ENCODE assay signal across 8 mouse cellular contexts in genomic region chr4:147131837-147132459, GRCm38 (mm10). TPM values are rescaled to one million over a fixed set of nuclear protein-coding genes. Genes with fewer than 3 reads are reported as not detected.
DNase-seq lines count a peak whose midpoint lies in the region; ATAC-seq and TF ChIP-seq lines count a peak whose summit lies in the region.
"Not testable (repeated sequence)": the region's sequence is repeated elsewhere in the genome, so short reads cannot be mapped to it uniquely, and the experiment has no call there.

Gene Zfp991 (plus strand): TSS chr4:147132038.

- in situ Hi-C loops in ES-E14 (cut with MboI; ENCODE audit: low sequenced_read_pairs in 2 of 2, unreplicated experiment in 2 of 2) = loop anchor here (25.0 kb wide), 2 partner anchors 305 to 1695 kb away; no protein-coding TSS in a partner anchor

- H3K27me3 ChIP-seq in embryonic facial prominence, embryonic 13.5 days; intestine, embryonic 16.5 days (replicated peaks; ENCODE audit: control insufficient read depth, insufficient read depth, low read length); limb, embryonic 13.5 days: not testable (repeated sequence)

- peak within 1 kb of the TSS; percentile 28 for H3K4me2 ChIP-seq in embryonic facial prominence, embryonic 13.5 days
- H3K4me2 ChIP-seq in intestine, embryonic 16.5 days (ENCODE audit: low read depth, low read length) = not testable (repeated sequence)
- peak within 1 kb of the TSS; percentile 38; the same call in 1 of the 2 replicates for H3K4me2 ChIP-seq in limb, embryonic 13.5 days (replicated peaks)

- not testable (repeated sequence) for DNase-seq in ES-E14 (ENCODE audit: low read depth, low spot score); gastrocnemius, adult 2 months; heart, postnatal 4 days

- 33% methylated on average over 2 of the region's 15 CpGs for WGBS in embryonic facial prominence, embryonic 13.5 days
- WGBS in intestine, embryonic 16.5 days = 33% methylated on average over 2 of the region's 15 CpGs
- WGBS in limb, embryonic 13.5 days = 39% methylated on average over 2 of the region's 15 CpGs
- 29% methylated on average over 2 of the region's 15 CpGs for WGBS in olfactory bulb, adult 2 months

- H3K9ac ChIP-seq in ES-E14 (ENCODE audit: insufficient read depth, low read depth, low read length, poor library complexity, severe bottlenecking); embryonic facial prominence, embryonic 13.5 days; intestine, embryonic 16.5 days (ENCODE audit: low read depth, low read length); limb, embryonic 13.5 days: not testable (repeated sequence)

- not testable (repeated sequence) for H3K9me3 ChIP-seq in ES-E14 (ENCODE audit: control insufficient read depth, insufficient read depth, low read depth, low read length); intestine, embryonic 16.5 days (ENCODE audit: control insufficient read depth, low read length); limb, embryonic 13.5 days
- peaks cover 16% of the 10 kb centered on the region for H3K9me3 ChIP-seq in embryonic facial prominence, embryonic 13.5 days

- not testable (repeated sequence) for ATAC-seq in embryonic facial prominence, embryonic 13.5 days (ENCODE audit: insufficient number of reproducible peaks, insufficient read depth, low FRiP score, low TSS enrichment, low read depth); intestine, embryonic 16.5 days; limb, embryonic 13.5 days (ENCODE audit: low FRiP score, low read depth)
- peak; percentile 97 for ATAC-seq in megakaryocyte progenitor cell, adult 5-6 weeks (replicated peaks; ENCODE audit: poor library complexity)

- not testable (repeated sequence) for H3K36me3 ChIP-seq in ES-E14 (ENCODE audit: control insufficient read depth, insufficient read depth, low read length, poor library complexity, severe bottlenecking); embryonic facial prominence, embryonic 13.5 days; intestine, embryonic 16.5 days (ENCODE audit: control insufficient read depth, insufficient read depth, low read length); limb, embryonic 13.5 days

- not testable (repeated sequence) for H3K4me3 ChIP-seq in ES-E14 (ENCODE audit: insufficient read depth in 1 of 2, low read depth in 1 of 2, low read length in 2 of 2, poor library complexity in 1 of 2, severe bottlenecking in 1 of 2)
- peak within 1 kb of the TSS; percentile 28; the same call in 1 of the 2 replicates for H3K4me3 ChIP-seq in embryonic facial prominence, embryonic 13.5 days
- H3K4me3 ChIP-seq in gastrocnemius, adult 2 months = peak within 1 kb of the TSS; percentile 54
- H3K4me3 ChIP-seq in intestine, embryonic 16.5 days (ENCODE audit: low read length) = peak within 1 kb of the TSS; percentile 30
- H3K4me3 ChIP-seq in limb, embryonic 13.5 days = peak within 1 kb of the TSS; percentile 34
- H3K4me3 ChIP-seq in olfactory bulb, adult 2 months (ENCODE audit: insufficient read depth, low read depth, low read length) = peak within 1 kb of the TSS; percentile 18; the same call in 1 of the 2 replicates

- TF ChIP-seq CTCF in gastrocnemius, adult 2 months (IDR thresholded peaks at IDR 0.05); olfactory bulb, adult 2 months (IDR thresholded peaks at IDR 0.05; ENCODE audit: insufficient read depth, low read depth, low read length): not testable (repeated sequence)

- not testable (repeated sequence) for H3K27ac ChIP-seq in ES-E14 (ENCODE audit: insufficient read depth, low read depth, low read length, poor library complexity, severe bottlenecking); embryonic facial prominence, embryonic 13.5 days; gastrocnemius, adult 2 months; intestine, embryonic 16.5 days (ENCODE audit: low read length); limb, embryonic 13.5 days; olfactory bulb, adult 2 months (ENCODE audit: insufficient read depth, low read depth, low read length)

- H3K4me1 ChIP-seq in ES-E14 (ENCODE audit: control insufficient read depth in 2 of 2, insufficient read depth in 2 of 2, low read length in 2 of 2, poor library complexity in 1 of 2); embryonic facial prominence, embryonic 13.5 days; intestine, embryonic 16.5 days (ENCODE audit: control insufficient read depth, insufficient read depth, low read length); limb, embryonic 13.5 days; olfactory bulb, adult 2 months (ENCODE audit: control insufficient read depth, insufficient read depth, low read length): not testable (repeated sequence)

- intact Hi-C loops in gastrocnemius, adult 2 months (cut with DNase I) = not testable (repeated sequence)

- not testable (repeated sequence) for TF ChIP-seq POLR2A in olfactory bulb, adult 2 months (IDR thresholded peaks at IDR 0.05; ENCODE audit: insufficient read depth, low read depth, low read length)

RNA-seq across cellular contexts. Expression of gene Zfp991, which starts in this region (rescaled TPM):
- 47.1 and 52.0 TPM in 2 replicates for total RNA-seq in ES-E14 (2012; rRNA removed)
- 6.9 and 7.3 TPM in 2 replicates for polyA plus RNA-seq in embryonic facial prominence, embryonic 13.5 days (2015; fragmentation: Nextera tagmentation; extraction: Ambion mirVana)
- total RNA-seq in gastrocnemius, adult 2 months (2021) = 1 to 10 TPM; 1.0 to 1.4 TPM
- 10 to 100 TPM; 11.3 to 13.1 TPM for total RNA-seq in heart, postnatal 4 days (2021)
- 7.7 and 8.4 TPM in 2 replicates for polyA plus RNA-seq in intestine, embryonic 16.5 days (2015; fragmentation: Nextera tagmentation; extraction: Ambion mirVana)
- 7.8 and 8.4 TPM in 2 replicates for polyA plus RNA-seq in limb, embryonic 13.5 days (2015; fragmentation: Nextera tagmentation; extraction: Ambion mirVana)
- total RNA-seq in megakaryocyte progenitor cell, adult 5-6 weeks (2015) = 54.7 and 64.7 TPM in 2 replicates
- 28.4 and 37.4 TPM in 2 replicates for total RNA-seq in megakaryocyte progenitor cell, adult 5-6 weeks (2017)
- polyA plus RNA-seq in olfactory bulb, adult 2 months (2012; ENCODE audit: insufficient read depth, insufficient read length, low replicate concordance, missing spikeins) = not detected in 2 replicates

Comparison
In these comparisons a context has a peak if more than half of its experiments do, and no peak if none do; other contexts are left out.
1. RNA of gene Zfp991 (total RNA-seq): 28.4 to 64.7 TPM in megakaryocyte progenitor cell, adult 5-6 weeks, 47.1 to 52.0 TPM in ES-E14 and 11.3 to 13.1 TPM in heart, postnatal 4 days; 1.0 to 1.4 TPM in gastrocnemius, adult 2 months; every median in the first group is over 4 times any median in the second.